Mouse (Mus musculus): ENCODE results near the gene Rab25.

The Rab25 gene

GRCm38 (mm10) chr3:88541622-88542401, 6.3 kb downstream of the Rab25 start:
- no peak for DNase-seq (ENCODE audit: low spot score in 2 of 2)

GRCm38 (mm10) chr3:88540085-88540484, 8.0 kb downstream of the Rab25 start:
- DNase-seq (ENCODE audit: low spot score in 2 of 2), result no peak

- no peak for DNase-seq (ENCODE audit: low spot score in 2 of 2)
These were observed 8.7 kb downstream of the Rab25 start for GRCm38 (mm10) chr3:88539397-88539796.

GRCm38 (mm10) chr3:88538271-88539145, 9.6 kb downstream of the Rab25 start:
- DNase-seq (ENCODE audit: low spot score in 2 of 2), result no peak

GRCm38 (mm10) chr3:88537146-88537545, 11.0 kb downstream of the Rab25 start:
- no peak for DNase-seq (ENCODE audit: low spot score in 2 of 2)

- DNase-seq (ENCODE audit: low spot score in 2 of 2), result peak; percentile 60 to 68
These were observed 11.8 kb downstream of the Rab25 start for GRCm38 (mm10) chr3:88536103-88536930.

GRCm38 (mm10) chr3:88535527-88535926, 12.6 kb downstream of the Rab25 start:
- no peak for DNase-seq (ENCODE audit: low spot score in 2 of 2)

- no peak for DNase-seq (ENCODE audit: low spot score in 2 of 2)
These were observed 13.1 kb downstream of the Rab25 start for GRCm38 (mm10) chr3:88535005-88535404.

GRCm38 (mm10) chr3:88533706-88534105, 14.4 kb downstream of the Rab25 start:
- no peak for DNase-seq (ENCODE audit: low spot score in 2 of 2)

GRCm38 (mm10) chr3:88532689-88533511, 15.2 kb downstream of the Rab25 start:
- no peak for DNase-seq (ENCODE audit: low spot score in 2 of 2)

- DNase-seq (ENCODE audit: low spot score in 2 of 2), result no peak
These were observed 15.8 kb downstream of the Rab25 start, which contains the start of gene Mex3a for GRCm38 (mm10) chr3:88532299-88532674. Gene Mex3a (plus strand): TSS chr3:88532395.

- peak; percentile 73 to 76 for DNase-seq (ENCODE audit: low spot score in 2 of 2)
These were observed 16.5 kb downstream of the Rab25 start for GRCm38 (mm10) chr3:88531348-88532298.

- no peak for DNase-seq (ENCODE audit: low spot score in 2 of 2)
These were observed 17.8 kb downstream of the Rab25 start for GRCm38 (mm10) chr3:88530082-88530864.

- no peak for DNase-seq (ENCODE audit: low spot score in 2 of 2)
These were observed 18.7 kb downstream of the Rab25 start for GRCm38 (mm10) chr3:88529204-88530000.

GRCm38 (mm10) chr3:88528646-88529045, 19.5 kb downstream of the Rab25 start:
- no peak for DNase-seq (ENCODE audit: low spot score in 2 of 2)

- no peak for DNase-seq (ENCODE audit: low spot score in 2 of 2)
These were observed 20.5 kb downstream of the Rab25 start for GRCm38 (mm10) chr3:88527565-88527964.

- peak; percentile 62 to 73 for DNase-seq (ENCODE audit: low spot score in 2 of 2)
These were observed 21.7 kb downstream of the Rab25 start for GRCm38 (mm10) chr3:88526157-88527131.

Measured in frontal cortex, postnatal 25 days (tissue).